Mouse (Mus musculus) ES-E14 (cell line): Measurements from ENCODE around the gene Mpig6b. TPM values are rescaled to one million over a fixed set of nuclear protein-coding genes. Genes with fewer than 3 reads are reported as not detected.

ENCODE experiments used
- DNase-seq: peaks from one replicate; pipeline ENCODE4 v3.0.0-alpha.2; 2013; ENCODE audit warnings: low read depth, low spot score
- H3K27ac ChIP-seq: 2 replicates; pipeline ENCODE4 v1.5.1; 2012; ENCODE audit warnings: low read depth, mild to moderate bottlenecking, low read length, moderate library complexity, mixed read lengths; ENCODE audit not compliant: poor library complexity, insufficient read depth, severe bottlenecking
- H3K36me3 ChIP-seq: 2 replicates; pipeline ENCODE4 v1.6.1; 2012; ENCODE audit warnings: mild to moderate bottlenecking, low read length, moderate library complexity, mixed read lengths; ENCODE audit not compliant: control insufficient read depth, poor library complexity, insufficient read depth, severe bottlenecking
- H3K4me1 ChIP-seq, 2 experiments: fragments of 150-350 bp in 1 of 2; sonication (generic) in 1 of 2; 2 replicates each; pipeline ENCODE4 v1.6.1; 2012; ENCODE audit warnings: low read length in 2 of 2, mild to moderate bottlenecking in 1 of 2, mixed read lengths in 1 of 2; ENCODE audit not compliant: control insufficient read depth in 2 of 2, insufficient read depth in 2 of 2, poor library complexity in 1 of 2
- H3K4me3 ChIP-seq, 2 experiments: fragments of 150-350 bp in 1 of 2; sonication (generic) in 1 of 2; 2 replicates each; pipeline ENCODE4 v1.5.1; 2012; ENCODE audit warnings: low read length in 2 of 2, low read depth in 1 of 2, mild to moderate bottlenecking in 1 of 2, mixed read lengths in 1 of 2; ENCODE audit not compliant: insufficient read depth in 1 of 2, poor library complexity in 1 of 2, severe bottlenecking in 1 of 2
- H3K9ac ChIP-seq: 2 replicates; pipeline ENCODE4 v1.6.1; 2012; ENCODE audit warnings: low read depth, mild to moderate bottlenecking, low read length, mixed read lengths; ENCODE audit not compliant: poor library complexity, insufficient read depth, severe bottlenecking
- H3K9me3 ChIP-seq: fragments of 150-350 bp; sonication (generic); 2 replicates; pipeline ENCODE4 v1.6.1; 2012; ENCODE audit warnings: low read depth, mild to moderate bottlenecking, low read length; ENCODE audit not compliant: control insufficient read depth, insufficient read depth
- CHD2 ChIP-seq: IDR thresholded peaks from 2 replicates; pipeline ENCODE4 v1.6.1; 2014; ENCODE audit warnings: mild to moderate bottlenecking, low read depth, low read length, inconsistent platforms
- HCFC1 ChIP-seq: IDR thresholded peaks from 2 replicates; pipeline ENCODE4 v1.6.1; 2012; ENCODE audit warnings: low read length, inconsistent platforms, borderline replicate concordance; ENCODE audit not compliant: insufficient read depth
- MAFK ChIP-seq: IDR thresholded peaks from 2 replicates; pipeline ENCODE4 v1.6.1; 2014; ENCODE audit warnings: mild to moderate bottlenecking, low read depth, low read length, inconsistent platforms; ENCODE audit not compliant: insufficient read depth
- ZC3H11A ChIP-seq: IDR thresholded peaks from 2 replicates; pipeline ENCODE4 v1.6.1; 2012; ENCODE audit warnings: low read depth, mild to moderate bottlenecking, inconsistent platforms, low read length, borderline replicate concordance
- ZNF384 ChIP-seq: IDR thresholded peaks from 2 replicates; pipeline ENCODE4 v1.6.1; 2012; ENCODE audit warnings: low read depth, low read length, inconsistent platforms
- in situ Hi-C, 2 experiments: fragments of 600-800 bp; cut with MboI; formaldehyde crosslinking; loops; one replicate each; pipeline ENCODE4 v1.15.1; 2025; ENCODE audit warnings: low sequenced_read_pairs in 2 of 2, inconsistent platforms in 1 of 2; ENCODE audit not compliant: unreplicated experiment in 2 of 2
- total RNA-seq: library from RNA; depleted of rRNA; stranded (reverse); fragments of 300-350 nt; gene quantifications from 2 replicates; pipeline ENCODE4 v1.2.3, GENCODE M21; 2012

Mpig6b gene
- total RNA-seq, 1 experiment, result not detected

- TF ChIP-seq CHD2 (no peak), ZNF384 (no peak), MAFK (no peak), HCFC1 (no peak), ZC3H11A (no peak)
- H3K9ac ChIP-seq, result no peak overlapping the region
These were observed 17.0 kb upstream of the Mpig6b start for GRCm38 (mm10) chr17:35082841-35083576.

GRCm38 (mm10) chr17:35080710-35081109 lies 14.7 kb upstream of the Mpig6b start:
- no peak overlapping the region for H3K27ac ChIP-seq
- no peak overlapping the region for H3K4me3 ChIP-seq
- DNase-seq, result no peak
- in situ Hi-C loops, result no loop called here
- peaks cover 7 to 15% of the 10 kb centered on the region in 2 experiments for H3K4me1 ChIP-seq
- TF ChIP-seq ZNF384 (no peak), CHD2 (no peak), ZC3H11A (no peak), HCFC1 (no peak), MAFK (no peak)
- H3K36me3 ChIP-seq, result no peaks in the 10 kb centered on the region
- H3K9me3 ChIP-seq, result no peaks in the 10 kb centered on the region
- no peak overlapping the region for H3K9ac ChIP-seq

More at GRCm38 (mm10) chr17:35082841-35083576, 17.0 kb upstream of the Mpig6b start:
- Histone ChIP-seq H3K9me3 (no peaks in the 10 kb centered on the region), H3K36me3 (no peaks in the 10 kb centered on the region), H3K27ac (no peak overlapping the region), H3K4me1 (peaks cover 3 to 9% of the 10 kb centered on the region in 2 experiments; a peak in 3 of 4 replicates), H3K4me3 (no peak overlapping the region)
- in situ Hi-C loops, result no loop called here
- DNase-seq, result no peak

GRCm38 (mm10) chr17:35080248-35080647 lies 14.3 kb upstream of the Mpig6b start:
- in situ Hi-C loops, result no loop called here
- Histone ChIP-seq H3K4me1 (peaks cover 11 to 15% of the 10 kb centered on the region in 2 experiments), H3K9ac (no peak overlapping the region), H3K36me3 (no peaks in the 10 kb centered on the region), H3K4me3 (no peak overlapping the region), H3K27ac (no peak overlapping the region), H3K9me3 (no peaks in the 10 kb centered on the region)
- no peak for DNase-seq
- TF ChIP-seq HCFC1, result no peak
- TF ChIP-seq ZNF384, result no peak
- no peak for TF ChIP-seq ZC3H11A
- no peak for TF ChIP-seq CHD2
- no peak for TF ChIP-seq MAFK

- no peak overlapping the region for H3K27ac ChIP-seq
- H3K9ac ChIP-seq, result no peak overlapping the region
- TF ChIP-seq ZNF384, result no peak
- no peak for TF ChIP-seq ZC3H11A
- no peak for TF ChIP-seq HCFC1
- TF ChIP-seq MAFK, result no peak
- no peak for TF ChIP-seq CHD2
- H3K9me3 ChIP-seq, result no peaks in the 10 kb centered on the region
- DNase-seq, result no peak
- no peaks in the 10 kb centered on the region for H3K36me3 ChIP-seq
- H3K4me3 ChIP-seq, result no peak overlapping the region
- in situ Hi-C loops, result no loop called here
- peaks cover 11 to 15% of the 10 kb centered on the region in 2 experiments for H3K4me1 ChIP-seq
These were observed 13.8 kb upstream of the Mpig6b start for GRCm38 (mm10) chr17:35079778-35080177.
